Mouse (Mus musculus) cerebellum, postnatal 10 days (tissue): ENCODE measurements around the gene Ndufb4.
A peak's percentile ranks its signal among the peaks of the same experiment; 100 is the strongest.

ENCODE experiments used
- DNase-seq, 2 experiments: peaks; one replicate each; pipeline ENCODE4 v3.0.0; 2021; ENCODE audit warnings: mixed read lengths in 2 of 2

Gene Ndufb4

GRCm38 (mm10) chr16:37634578-37634977, 19.7 kb downstream of the Ndufb4 start:
- DNase-seq = no peak

- DNase-seq = no peak
Observed at GRCm38 (mm10) chr16:37629011-37629410, 25.2 kb downstream of the Ndufb4 start.

GRCm38 (mm10) chr16:37628336-37628735, 25.9 kb downstream of the Ndufb4 start:
- no peak for DNase-seq

- no peak for DNase-seq
Observed at GRCm38 (mm10) chr16:37626388-37626949, 27.8 kb downstream of the Ndufb4 start.

GRCm38 (mm10) chr16:37622919-37623318, 31.3 kb downstream of the Ndufb4 start:
- DNase-seq = peak; percentile 85 to 89

- DNase-seq = peak; percentile 30 to 59
Observed at GRCm38 (mm10) chr16:37622403-37622802, 31.9 kb downstream of the Ndufb4 start.

- DNase-seq = peak; percentile 66 to 73
Observed at GRCm38 (mm10) chr16:37617695-37618094, 36.6 kb downstream of the Ndufb4 start.

- no peak for DNase-seq
Observed at GRCm38 (mm10) chr16:37616104-37616503, 38.1 kb downstream of the Ndufb4 start.

- DNase-seq = no peak
Observed at GRCm38 (mm10) chr16:37615429-37615828, 38.8 kb downstream of the Ndufb4 start.

- DNase-seq = no peak
Observed at GRCm38 (mm10) chr16:37614540-37614939, 39.7 kb downstream of the Ndufb4 start.

- DNase-seq = peak in 1 of 2 experiments; percentile 26
Observed at GRCm38 (mm10) chr16:37612013-37612412, 42.2 kb downstream of the Ndufb4 start.

GRCm38 (mm10) chr16:37611072-37611471, 43.2 kb downstream of the Ndufb4 start:
- peak in 1 of 2 experiments; percentile 28 for DNase-seq

- DNase-seq = no peak
Observed at GRCm38 (mm10) chr16:37610333-37610732, 43.9 kb downstream of the Ndufb4 start.

- peak; percentile 32 to 36 for DNase-seq
Observed at GRCm38 (mm10) chr16:37604243-37604642, 50.0 kb downstream of the Ndufb4 start.

GRCm38 (mm10) chr16:37603431-37603830, 50.8 kb downstream of the Ndufb4 start:
- DNase-seq = no peak

- no peak for DNase-seq
Observed at GRCm38 (mm10) chr16:37599326-37599725, 54.9 kb downstream of the Ndufb4 start.

GRCm38 (mm10) chr16:37598463-37598862, 55.8 kb downstream of the Ndufb4 start:
- no peak for DNase-seq

GRCm38 (mm10) chr16:37597412-37597811, 56.8 kb downstream of the Ndufb4 start:
- DNase-seq = no peak
